Mouse (Mus musculus) neural tube, embryonic 12.5 days (tissue): ENCODE measurements around the gene Rtp1. TPM values are rescaled to one million over a fixed set of nuclear protein-coding genes. Genes with fewer than 3 reads are reported as not detected.

Experiments
- polyA plus RNA-seq: library from polyadenylated mRNA; unstranded; fragments of >200 nt; fragmentation: Nextera tagmentation; extraction: Ambion mirVana; gene quantifications from 2 replicates; pipeline ENCODE4 v1.2.1, GENCODE M21; 2016

The Rtp1 gene
- polyA plus RNA-seq, 1 experiment from 2014 or later: not detected

Other genes with a start within 250 kb of the Rtp1 start
- 42.1 and 43.5 TPM in 2 replicates for gene St6gal1, start 204.4 kb upstream of the Rtp1 start, polyA plus RNA-seq
- 2.0 and 2.2 TPM in 2 replicates for gene Rtp4, start 91.2 kb downstream of the Rtp1 start, polyA plus RNA-seq
- gene Masp1, start 91.7 kb downstream of the Rtp1 start, polyA plus RNA-seq: 31.0 and 35.5 TPM in 2 replicates